Mouse (Mus musculus): ENCODE results near the gene Tex19.2.

GRCm38 (mm10) chr11:121092606-121093585 is 25.6 kb downstream of the Tex19.2 start:
- no peak for TF ChIP-seq MAFK (IDR thresholded peaks at IDR 0.05; ENCODE audit: insufficient replicate concordance, low read length)
- no peak for TF ChIP-seq MAX (IDR thresholded peaks at IDR 0.05; ENCODE audit: low read length)
- TF ChIP-seq HCFC1 (IDR thresholded peaks at IDR 0.05; ENCODE audit: low read depth, low read length) = no peak
- no peak for TF ChIP-seq CHD2 (IDR thresholded peaks at IDR 0.05; ENCODE audit: low read length)
- no peak for TF ChIP-seq ELF1 (IDR thresholded peaks at IDR 0.05; ENCODE audit: low read depth, low read length)
- no peak for TF ChIP-seq CTCF (conservative IDR thresholded peaks at IDR 0.05 in 1 of 2, IDR thresholded peaks at IDR 0.05 in 1 of 2; ENCODE audit: low read depth in 2 of 2, low read length in 2 of 2)
- no peak for TF ChIP-seq BHLHE40 (IDR thresholded peaks at IDR 0.05; ENCODE audit: low read depth, low read length)
- no peak for TF ChIP-seq POLR2A (IDR thresholded peaks at IDR 0.05; ENCODE audit: low read depth, low read length)
- no peak for TF ChIP-seq MYC (IDR thresholded peaks at IDR 0.05; ENCODE audit: low read depth, low read length)
- TF ChIP-seq USF2 (conservative IDR thresholded peaks at IDR 0.05; ENCODE audit: low read depth, low read length) = no peak

Measured in CH12.LX (cell line).